Mouse (Mus musculus): ENCODE results near the gene Rer1.
"Not testable (repeated sequence)": the region's sequence is repeated elsewhere in the genome, so short reads cannot be mapped to it uniquely, and the experiment has no call there.

The Rer1 gene

DNA sequence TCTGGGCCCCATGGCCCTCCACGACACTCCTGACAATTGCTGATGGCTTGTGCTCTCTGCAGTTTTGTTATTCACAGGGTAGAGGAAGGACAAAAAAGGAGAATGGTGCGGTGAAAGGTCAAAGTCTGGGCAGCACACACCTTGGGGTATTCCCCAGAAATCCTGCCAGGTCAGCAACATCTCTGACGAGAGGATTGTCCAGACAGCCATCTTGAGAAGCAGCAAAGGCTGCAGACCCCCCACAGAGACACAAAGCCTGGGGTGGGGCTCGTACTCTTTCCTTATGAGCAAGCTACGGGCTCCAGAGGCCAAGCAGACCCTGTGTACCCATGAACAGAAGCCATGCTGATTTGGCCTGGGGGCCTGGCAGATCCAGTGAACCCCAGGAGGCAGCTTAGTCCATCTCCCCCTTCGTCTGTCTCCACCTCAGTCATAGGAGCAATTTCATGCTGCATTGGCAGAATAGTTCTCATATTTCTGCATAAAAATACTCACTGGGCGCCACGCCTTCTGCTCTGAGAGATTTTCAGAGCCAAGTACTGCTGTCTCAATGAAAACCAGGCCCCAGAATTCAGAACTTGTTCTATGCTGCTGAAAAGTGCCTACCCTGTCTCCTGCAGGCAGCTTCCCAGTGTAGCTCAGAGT is 27.7 kb upstream of the Rer1 start:
- DNase-seq (ENCODE audit: low spot score): no peak

GRCm38 (mm10) chr4:155109471-155109870 is 23.3 kb upstream of the Rer1 start:
- DNase-seq (ENCODE audit: low spot score): no peak

- DNase-seq (ENCODE audit: low spot score): no peak
Measured at GRCm38 (mm10) chr4:155107886-155108285, 21.7 kb upstream of the Rer1 start.

DNA sequence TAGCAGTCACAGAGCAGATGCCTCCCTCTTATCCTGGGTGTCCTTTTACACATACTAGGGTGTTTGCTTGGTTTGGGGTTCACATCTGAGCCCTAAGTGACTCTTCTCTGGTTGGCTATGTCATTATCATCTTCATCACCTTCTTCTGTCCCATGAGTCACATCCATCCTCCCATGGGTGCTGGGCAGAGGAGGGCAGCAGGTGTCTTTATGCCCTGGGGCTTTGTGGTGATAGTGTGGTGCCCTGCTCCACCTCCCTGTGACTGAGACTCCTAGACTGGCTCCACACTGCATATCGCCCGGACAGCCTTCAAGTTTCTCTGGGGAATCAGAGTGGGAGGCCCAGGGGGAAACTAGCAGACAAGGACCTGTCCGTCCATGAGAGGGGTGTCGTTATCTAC is 12.4 kb upstream of the Rer1 start:
- no peak for DNase-seq (ENCODE audit: low spot score)

DNA sequence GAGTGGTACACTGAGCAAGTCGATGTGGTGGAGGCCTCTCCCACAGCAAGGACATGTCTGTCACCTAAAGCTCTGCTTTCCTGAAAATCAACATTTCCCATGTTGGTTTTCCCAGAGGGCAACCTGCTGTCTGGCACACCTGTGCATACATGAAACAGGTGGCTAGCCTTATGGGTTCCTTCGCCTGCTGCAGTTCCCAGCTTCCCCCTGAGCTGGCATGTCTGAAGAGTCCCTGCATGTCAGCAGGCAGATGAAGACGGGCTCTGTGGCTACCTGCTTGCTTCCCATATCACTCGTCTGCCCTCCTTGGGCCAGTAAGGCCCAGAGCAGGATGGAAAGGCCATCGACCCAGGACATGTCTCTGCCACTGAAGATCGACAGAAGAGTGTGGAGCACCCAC is 11.3 kb upstream of the Rer1 start:
- DNase-seq (ENCODE audit: low spot score): no peak

- no peak for DNase-seq (ENCODE audit: low spot score)
Measured at GRCm38 (mm10) chr4:155095967-155096366, 9.8 kb upstream of the Rer1 start.

GRCm38 (mm10) chr4:155095238-155095900 is 9.2 kb upstream of the Rer1 start:
- peak; percentile 82 for DNase-seq (ENCODE audit: low spot score)

GRCm38 (mm10) chr4:155094565-155094964 is 8.4 kb upstream of the Rer1 start:
- no peak for DNase-seq (ENCODE audit: low spot score)

DNA sequence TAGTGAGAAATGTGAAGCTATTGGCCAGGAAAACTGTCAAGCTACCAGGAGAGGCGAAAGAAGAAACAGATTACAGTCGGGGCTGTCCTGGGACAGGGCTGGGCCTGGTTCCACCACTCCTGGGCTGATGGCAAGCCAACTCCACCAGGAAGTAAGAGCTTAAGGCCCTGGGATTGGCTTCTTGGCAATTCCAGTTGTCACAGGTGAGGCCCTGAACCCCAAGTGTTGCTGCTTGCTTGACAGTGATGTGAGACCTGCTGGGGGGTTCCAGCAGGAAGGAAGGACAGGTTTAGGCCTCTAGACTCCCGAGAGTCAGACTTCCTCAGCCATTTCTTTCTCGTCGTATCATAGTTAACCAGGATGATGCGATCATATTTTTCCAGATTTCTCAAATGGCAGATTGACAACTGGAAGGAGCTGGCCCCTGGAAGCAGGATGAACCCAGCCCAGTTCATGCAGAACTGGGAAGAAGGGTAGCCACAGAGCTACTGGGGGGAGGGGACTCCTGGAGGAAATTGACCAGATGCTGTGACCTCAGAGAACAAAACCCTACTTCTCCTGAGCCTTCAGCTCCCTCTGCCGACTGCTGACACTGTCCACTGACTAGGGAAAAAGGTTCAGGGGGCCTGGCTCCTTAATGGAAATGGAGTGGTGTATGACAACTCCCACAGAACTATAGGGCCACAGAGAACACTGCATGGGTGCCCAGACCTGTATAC is 7.4 kb upstream of the Rer1 start:
- no peak for DNase-seq (ENCODE audit: low spot score)

GRCm38 (mm10) chr4:155092718-155093430 is 6.7 kb upstream of the Rer1 start:
- DNase-seq (ENCODE audit: low spot score): no peak

DNA sequence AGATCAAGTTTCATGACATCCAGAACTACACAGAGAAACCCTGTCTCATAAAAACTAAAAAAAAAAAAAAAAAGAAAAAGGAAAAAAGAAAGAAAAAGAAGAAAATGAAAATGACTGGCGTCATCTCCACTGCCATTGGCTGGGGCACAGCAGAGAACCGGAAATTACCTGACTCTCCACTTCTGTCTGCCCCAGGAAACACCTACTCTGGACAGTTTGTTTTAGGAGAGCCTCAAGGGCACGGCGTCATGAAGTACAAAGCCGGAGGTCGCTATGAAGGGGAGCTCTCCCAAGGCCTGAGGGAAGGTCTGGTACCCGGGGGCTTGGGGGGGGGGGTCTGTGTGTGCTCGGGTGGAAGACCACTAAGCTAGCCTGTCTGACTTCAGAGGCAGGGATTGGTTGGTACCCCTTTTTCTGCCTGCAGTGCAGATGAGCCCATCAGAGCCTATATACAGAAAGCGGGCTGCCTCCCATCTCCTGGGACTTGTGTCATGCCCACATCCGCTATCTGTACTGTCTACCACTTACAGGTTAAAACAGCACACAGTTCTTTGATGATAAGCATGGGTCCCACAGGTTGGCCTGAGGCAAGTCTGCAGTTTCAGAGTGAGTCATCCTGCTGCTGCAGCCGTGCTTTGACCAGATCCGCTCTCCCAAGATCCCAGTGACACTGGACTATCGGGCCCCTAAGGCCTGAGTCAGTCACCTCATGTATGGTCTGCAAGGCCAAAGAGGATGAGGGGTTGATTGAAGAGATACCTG is 4.7 kb upstream of the Rer1 start:
- DNase-seq (ENCODE audit: low spot score): no peak

DNA sequence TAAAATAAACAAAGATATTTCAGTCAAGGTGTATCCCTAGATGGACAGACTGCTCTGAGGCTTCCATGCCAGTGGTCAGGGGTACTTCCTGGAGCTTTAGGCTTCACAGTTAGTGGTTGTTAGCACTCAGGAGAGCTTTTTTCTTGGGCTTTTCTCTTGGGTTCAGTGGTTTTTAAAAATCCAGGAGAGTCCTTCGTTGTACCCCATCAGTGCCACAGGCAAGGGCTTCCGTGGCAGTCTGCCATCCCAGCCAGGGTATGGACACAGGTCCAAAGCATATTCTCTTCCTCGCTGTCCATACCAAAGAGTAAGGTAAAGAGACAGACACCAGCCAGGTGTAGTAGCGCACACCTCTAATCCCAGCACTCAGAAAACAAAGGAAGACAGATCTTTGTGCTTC is 4.0 kb upstream of the Rer1 start:
- DNase-seq (ENCODE audit: low spot score): no peak

GRCm38 (mm10) chr4:155089241-155089640 is 3.1 kb upstream of the Rer1 start:
- no peak for DNase-seq (ENCODE audit: low spot score)

GRCm38 (mm10) chr4:155085206-155086107 is 725 bp downstream of the Rer1 start:
- no peak for DNase-seq (ENCODE audit: low spot score)

- DNase-seq (ENCODE audit: low spot score): no peak
Measured at GRCm38 (mm10) chr4:155084351-155084750, 1.8 kb downstream of the Rer1 start.

- no peak for DNase-seq (ENCODE audit: low spot score)
Measured at GRCm38 (mm10) chr4:155083553-155083952, 2.6 kb downstream of the Rer1 start.

- no peak for DNase-seq (ENCODE audit: low spot score)
Measured at GRCm38 (mm10) chr4:155079666-155080065, 6.5 kb downstream of the Rer1 start.

- DNase-seq (ENCODE audit: low spot score): not testable (repeated sequence)
Measured at GRCm38 (mm10) chr4:155078808-155079207, 7.4 kb downstream of the Rer1 start.

GRCm38 (mm10) chr4:155076677-155077076 is 9.5 kb downstream of the Rer1 start:
- no peak for DNase-seq (ENCODE audit: low spot score)

GRCm38 (mm10) chr4:155075813-155076212 is 10.4 kb downstream of the Rer1 start:
- no peak for DNase-seq (ENCODE audit: low spot score)

- no peak for DNase-seq (ENCODE audit: low spot score)
Measured at GRCm38 (mm10) chr4:155075137-155075536, 11.0 kb downstream of the Rer1 start.

Data from layer of hippocampus, adult 9-10 months (tissue).